Mouse (Mus musculus): ENCODE measurements around the gene Ces2g. TPM values are rescaled to one million over a fixed set of nuclear protein-coding genes. Genes with fewer than 3 reads are reported as not detected.
A peak's percentile ranks its signal among the peaks of the same experiment; 100 is the strongest.

The Ces2g gene
- 0.84 and 1.5 TPM in 2 replicates for polyA plus RNA-seq (2014; fragmentation: Nextera tagmentation; extraction: Ambion mirVana)

- H3K36me3 ChIP-seq (ENCODE audit: insufficient read depth): no peaks in the 10 kb centered on the region
- H3K27me3 ChIP-seq (ENCODE audit: insufficient read depth, low read length): no peaks in the 10 kb centered on the region
- no peak within 1 kb of the TSS for H3K9ac ChIP-seq
- no peak for TF ChIP-seq CTCF (IDR thresholded peaks at IDR 0.05; ENCODE audit: low read depth)
- no peaks in the 10 kb centered on the region for H3K9me3 ChIP-seq (ENCODE audit: low read depth, low read length)
- no peak for ATAC-seq (ENCODE audit: insufficient read depth)
- H3K4me3 ChIP-seq (ENCODE audit: low read depth, low read length): no peak within 1 kb of the TSS; the same call in 1 of the 2 replicates
- H3K4me1 ChIP-seq (ENCODE audit: insufficient read depth): no peaks in the 10 kb centered on the region
- H3K4me2 ChIP-seq: peak within 1 kb of the TSS; percentile 3; the same call in 1 of the 2 replicates
- peak; percentile 11 for DNase-seq
- H3K27ac ChIP-seq (ENCODE audit: low read depth): no peak within 1 kb of the TSS
- WGBS: 49% methylated on average over 5 of the region's 5 CpGs
These were observed at the start of gene Ces2g for GRCm38 (mm10) chr8:104961537-104961961. Gene Ces2g, plus strand, starts transcription at chr8:104961718.

DNA sequence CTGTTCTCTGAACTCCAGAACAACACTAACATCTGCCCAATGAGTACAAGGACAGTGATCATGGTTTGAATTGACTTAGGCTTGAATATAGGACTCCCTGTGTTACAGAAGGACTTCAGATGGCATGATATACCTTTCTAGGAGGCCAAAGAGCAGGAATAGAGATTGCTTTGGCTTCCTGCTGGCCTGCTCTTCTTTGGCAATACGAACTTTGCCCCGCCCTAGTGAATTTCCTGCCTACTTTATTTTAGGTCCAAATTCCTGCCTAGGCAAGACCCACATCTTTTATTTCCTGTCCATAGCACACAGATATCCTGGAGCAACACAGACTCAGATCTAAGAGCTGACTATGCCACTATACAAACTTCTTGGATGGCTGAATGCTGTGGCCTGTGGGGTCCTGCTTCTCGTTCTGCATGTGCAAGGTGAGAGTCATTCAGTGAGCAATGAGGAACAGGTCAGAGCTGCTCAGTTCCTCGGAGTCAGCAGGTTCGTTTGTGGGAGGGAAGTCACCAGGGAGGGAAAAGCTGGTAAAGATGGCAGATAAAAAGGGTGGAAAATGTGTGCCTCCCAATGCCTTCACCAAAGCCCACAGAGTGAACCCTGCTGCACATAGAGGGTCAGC lies 35.4 kb upstream of the Ces2g start, which contains the start of gene Ces2e:
Ces2e (plus strand) TSS at position 289 of the 625 bp plus-strand sequence.
- Histone ChIP-seq H3K27ac (ENCODE audit: low read depth) (no peak within 1 kb of the TSS), H3K9ac (no peak within 1 kb of the TSS), H3K27me3 (ENCODE audit: insufficient read depth, low read length) (no peaks in the 10 kb centered on the region), H3K9me3 (ENCODE audit: low read depth, low read length) (no peaks in the 10 kb centered on the region), H3K4me3 (ENCODE audit: low read depth, low read length) (no peak within 1 kb of the TSS), H3K4me2 (no peak within 1 kb of the TSS), H3K36me3 (ENCODE audit: insufficient read depth) (no peaks in the 10 kb centered on the region), H3K4me1 (ENCODE audit: insufficient read depth) (no peaks in the 10 kb centered on the region)
- 62% methylated on average over 5 of the region's 5 CpGs for WGBS
- no peak for TF ChIP-seq CTCF (IDR thresholded peaks at IDR 0.05; ENCODE audit: low read depth)
- ATAC-seq (ENCODE audit: insufficient read depth): no peak
- DNase-seq: no peak

DNA sequence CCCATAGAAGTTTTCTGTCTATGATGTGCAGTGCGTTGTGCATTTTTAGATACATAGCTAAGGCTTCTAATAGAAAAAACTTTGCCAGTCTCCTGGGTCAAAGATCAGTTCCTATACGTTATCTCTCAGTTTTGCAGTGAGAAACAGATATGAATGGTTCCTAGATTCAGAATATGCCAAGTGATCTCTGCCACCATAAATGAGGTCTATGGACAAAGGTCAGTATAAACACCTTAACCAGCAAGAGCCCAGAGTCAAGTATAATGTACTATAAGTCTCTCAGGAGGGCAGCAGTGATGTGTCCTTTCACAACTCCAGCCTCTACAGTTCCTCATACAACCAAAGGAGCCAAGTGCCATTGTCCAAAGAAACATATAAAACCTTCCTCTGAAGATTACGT lies 34.2 kb upstream of the Ces2g start:
- DNase-seq: no peak
- no peaks in the 10 kb centered on the region for H3K27me3 ChIP-seq (ENCODE audit: insufficient read depth, low read length)
- H3K4me2 ChIP-seq: no peak overlapping the region
- 74% methylated on average over 3 of the region's 3 CpGs for WGBS
- no peak overlapping the region for H3K4me3 ChIP-seq (ENCODE audit: low read depth, low read length)
- TF ChIP-seq CTCF (IDR thresholded peaks at IDR 0.05; ENCODE audit: low read depth): no peak
- H3K4me1 ChIP-seq (ENCODE audit: insufficient read depth): no peaks in the 10 kb centered on the region
- no peaks in the 10 kb centered on the region for H3K9me3 ChIP-seq (ENCODE audit: low read depth, low read length)
- H3K27ac ChIP-seq (ENCODE audit: low read depth): no peak overlapping the region
- no peak for ATAC-seq (ENCODE audit: insufficient read depth)
- H3K36me3 ChIP-seq (ENCODE audit: insufficient read depth): no peaks in the 10 kb centered on the region
- no peak overlapping the region for H3K9ac ChIP-seq

- Histone ChIP-seq H3K27ac (ENCODE audit: low read depth) (no peak overlapping the region), H3K36me3 (ENCODE audit: insufficient read depth) (no peaks in the 10 kb centered on the region), H3K4me1 (ENCODE audit: insufficient read depth) (no peaks in the 10 kb centered on the region), H3K27me3 (ENCODE audit: insufficient read depth, low read length) (no peaks in the 10 kb centered on the region), H3K9ac (no peak overlapping the region), H3K4me2 (no peak overlapping the region), H3K9me3 (ENCODE audit: low read depth, low read length) (no peaks in the 10 kb centered on the region), H3K4me3 (ENCODE audit: low read depth, low read length) (no peak overlapping the region)
- DNase-seq: no peak
- WGBS: 68% methylated on average over 2 of the region's 2 CpGs
- ATAC-seq (ENCODE audit: insufficient read depth): no peak
- TF ChIP-seq CTCF (IDR thresholded peaks at IDR 0.05; ENCODE audit: low read depth): no peak
These were observed 16.9 kb upstream of the Ces2g start for GRCm38 (mm10) chr8:104944665-104945064.

DNA sequence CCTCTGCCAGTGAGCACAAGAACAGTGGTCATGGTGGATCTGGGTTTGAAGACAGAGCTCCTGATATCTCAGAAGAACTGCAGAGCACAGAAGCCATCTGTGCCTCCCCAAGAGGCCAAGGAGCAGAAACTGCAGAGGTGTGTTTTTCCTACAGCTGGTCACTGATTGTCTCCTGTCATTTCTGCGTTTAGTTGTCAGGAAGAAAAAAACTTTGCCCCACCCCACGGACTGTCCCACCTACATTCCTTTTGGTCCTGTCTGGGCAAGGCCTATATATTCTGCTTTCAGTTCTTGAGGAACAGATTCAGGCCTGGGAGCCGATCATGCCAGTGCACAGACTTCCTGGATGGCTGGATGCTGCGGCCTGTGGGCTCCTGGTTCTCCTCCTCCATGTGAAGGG lies 14.5 kb upstream of the Ces2g start, which contains the start of gene Ces2f:
Ces2f (plus strand) TSS at position 301 of the 400 bp plus-strand sequence.
- no peaks in the 10 kb centered on the region for H3K4me1 ChIP-seq (ENCODE audit: insufficient read depth)
- no peak within 1 kb of the TSS for H3K4me2 ChIP-seq
- no peak within 1 kb of the TSS for H3K27ac ChIP-seq (ENCODE audit: low read depth)
- no peak within 1 kb of the TSS for H3K4me3 ChIP-seq (ENCODE audit: low read depth, low read length)
- no peaks in the 10 kb centered on the region for H3K27me3 ChIP-seq (ENCODE audit: insufficient read depth, low read length)
- H3K36me3 ChIP-seq (ENCODE audit: insufficient read depth): no peaks in the 10 kb centered on the region
- no peak for ATAC-seq (ENCODE audit: insufficient read depth)
- DNase-seq: no peak
- H3K9ac ChIP-seq: no peak within 1 kb of the TSS
- WGBS: 59% methylated on average over 4 of the region's 4 CpGs
- no peak for TF ChIP-seq CTCF (IDR thresholded peaks at IDR 0.05; ENCODE audit: low read depth)
- no peaks in the 10 kb centered on the region for H3K9me3 ChIP-seq (ENCODE audit: low read depth, low read length)

GRCm38 (mm10) chr8:104949031-104949430 lies 12.5 kb upstream of the Ces2g start:
- no peaks in the 10 kb centered on the region for H3K4me1 ChIP-seq (ENCODE audit: insufficient read depth)
- DNase-seq: no peak
- H3K9ac ChIP-seq: no peak overlapping the region
- H3K27ac ChIP-seq (ENCODE audit: low read depth): no peak overlapping the region
- no peaks in the 10 kb centered on the region for H3K9me3 ChIP-seq (ENCODE audit: low read depth, low read length)
- no peak overlapping the region for H3K4me3 ChIP-seq (ENCODE audit: low read depth, low read length)
- WGBS: 64% methylated on average over 5 of the region's 5 CpGs
- H3K4me2 ChIP-seq: no peak overlapping the region
- ATAC-seq (ENCODE audit: insufficient read depth): no peak
- no peaks in the 10 kb centered on the region for H3K27me3 ChIP-seq (ENCODE audit: insufficient read depth, low read length)
- no peaks in the 10 kb centered on the region for H3K36me3 ChIP-seq (ENCODE audit: insufficient read depth)
- no peak for TF ChIP-seq CTCF (IDR thresholded peaks at IDR 0.05; ENCODE audit: low read depth)

- ATAC-seq (ENCODE audit: insufficient read depth) (no peak), DNase-seq (no peak)
- Histone ChIP-seq H3K4me3 (ENCODE audit: low read depth, low read length) (no peak overlapping the region; the same call in 1 of the 2 replicates), H3K4me2 (no peak overlapping the region), H3K27me3 (ENCODE audit: insufficient read depth, low read length) (no peaks in the 10 kb centered on the region), H3K9me3 (ENCODE audit: low read depth, low read length) (no peaks in the 10 kb centered on the region), H3K4me1 (ENCODE audit: insufficient read depth) (no peaks in the 10 kb centered on the region), H3K27ac (ENCODE audit: low read depth) (no peak overlapping the region), H3K9ac (no peak overlapping the region), H3K36me3 (ENCODE audit: insufficient read depth) (no peaks in the 10 kb centered on the region)
- TF ChIP-seq CTCF (IDR thresholded peaks at IDR 0.05; ENCODE audit: low read depth): no peak
- 69% methylated on average over 8 of the region's 8 CpGs for WGBS
These were observed 847 bp downstream of the Ces2g start for GRCm38 (mm10) chr8:104962229-104962901.
